Mouse (Mus musculus) left cerebral cortex, adult 2 months (tissue): Measurements from ENCODE around the gene Zfp91. TPM values are rescaled to one million over a fixed set of nuclear protein-coding genes. Genes with fewer than 3 reads are reported as not detected.
A peak's percentile ranks its signal among the peaks of the same experiment; 100 is the strongest.

Experiments
- DNase-seq, 2 experiments: peaks; one replicate each; pipeline ENCODE4 v3.0.0; 2021 to 2022; ENCODE audit warnings: low spot score in 2 of 2, mixed read lengths in 1 of 2; ENCODE audit errors: extremely low spot score in 1 of 2
- H3K27ac ChIP-seq: fragments of 200-600 bp; 2 replicates; pipeline ENCODE4 v1.8.1; 2022
- H3K4me3 ChIP-seq: fragments of 200-600 bp; 2 replicates; pipeline ENCODE4 v1.8.1; 2022
- CTCF ChIP-seq: fragments of 200-600 bp; IDR thresholded peaks from 2 replicates; pipeline ENCODE4 v1.8.1; 2022; ENCODE audit warnings: antibody characterized with exemption, mild to moderate bottlenecking, moderate library complexity
- intact Hi-C: fragments of 180-260 bp; cut with DNase I; formaldehyde crosslinking; loops from one replicate; pipeline ENCODE4 v1.15.1; 2025
- long read RNA-seq, 2 experiments: library from polyadenylated mRNA; stranded (forward); transcript quantifications; one replicate each; pipeline ENCODE4 v2.0.0; 2021; ENCODE audit warnings: borderline mapping rate in 2 of 2
- total RNA-seq, 2 experiments: library from RNA; stranded (reverse); gene quantifications; 2 replicates each; pipeline ENCODE4 v1.2.3; 2021

Gene Zfp91
- 10 to 100 TPM; 89.2 to 97.0 TPM for total RNA-seq
- long read RNA-seq, experiment 1, full-length matches to known transcripts: 10 of 18 reads
- long read RNA-seq, experiment 1, partial matches to known transcripts: 0 of 18 reads
- long read RNA-seq, experiment 1, other reads (novel, unspliced or antisense): 8 of 18 reads
- long read RNA-seq, experiment 2, full-length matches to known transcripts: 10 of 14 reads
- long read RNA-seq, experiment 2, partial matches to known transcripts: 0 of 14 reads
- long read RNA-seq, experiment 2, other reads (novel, unspliced or antisense): 4 of 14 reads

DNA sequence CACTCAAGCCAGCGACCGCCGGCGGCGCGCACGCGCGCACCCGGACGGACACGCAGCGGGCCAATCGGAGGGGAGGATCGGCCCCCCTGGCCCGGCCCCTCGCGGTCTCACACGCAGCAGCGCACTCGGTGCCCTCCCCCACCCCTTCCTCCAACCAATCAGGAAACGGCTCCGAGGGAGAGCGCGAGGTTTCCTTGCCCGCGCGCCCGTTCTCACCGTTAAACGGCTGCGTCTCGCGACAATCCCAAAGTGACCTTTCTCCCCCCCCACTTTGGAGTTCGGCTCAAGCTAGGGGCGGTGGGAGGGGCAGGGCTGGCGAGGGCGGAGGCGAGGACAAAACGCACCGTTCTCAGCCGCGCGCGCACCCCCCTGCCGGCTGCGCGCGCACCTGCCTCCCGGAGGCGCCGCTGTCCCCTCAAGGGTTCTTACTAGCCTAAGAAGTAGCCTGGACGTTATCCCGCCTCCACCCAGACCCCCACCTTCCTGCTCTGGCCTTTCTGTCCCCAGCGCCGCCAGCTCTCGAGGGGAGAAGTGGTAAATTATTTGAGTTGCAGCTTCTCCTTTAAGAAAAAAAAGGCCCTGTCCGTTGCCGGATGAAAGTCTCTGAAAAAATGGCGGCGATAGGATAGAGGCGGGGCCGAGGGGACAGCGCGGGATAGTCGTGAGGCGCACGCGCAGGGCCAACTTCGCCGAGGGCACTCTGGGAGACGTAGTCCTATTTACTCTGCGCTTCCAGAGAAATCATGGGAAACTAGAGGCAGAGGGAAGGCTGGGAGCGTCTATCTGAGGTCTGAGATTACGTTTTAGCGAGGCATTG is at the start of gene Zfp91, which contains the start of gene Lpxn:
TSS of gene Zfp91 (minus strand) at position 616 of the 817 bp plus-strand sequence.
TSS of gene Lpxn (plus strand) at position 683 of the 817 bp plus-strand sequence.
- TF ChIP-seq CTCF: peak; percentile 26
- intact Hi-C loops: loop anchor here (2.0 to 10.0 kb wide), 7 partner anchors 73 to 881 kb away; partner anchors contain the start of genes Dtx4 and Patl1
- DNase-seq: peak; percentile 94 to 98
- peak within 1 kb of the TSS; percentile 90 for H3K4me3 ChIP-seq
- peak within 1 kb of the TSS; percentile 99 for H3K27ac ChIP-seq

DNA sequence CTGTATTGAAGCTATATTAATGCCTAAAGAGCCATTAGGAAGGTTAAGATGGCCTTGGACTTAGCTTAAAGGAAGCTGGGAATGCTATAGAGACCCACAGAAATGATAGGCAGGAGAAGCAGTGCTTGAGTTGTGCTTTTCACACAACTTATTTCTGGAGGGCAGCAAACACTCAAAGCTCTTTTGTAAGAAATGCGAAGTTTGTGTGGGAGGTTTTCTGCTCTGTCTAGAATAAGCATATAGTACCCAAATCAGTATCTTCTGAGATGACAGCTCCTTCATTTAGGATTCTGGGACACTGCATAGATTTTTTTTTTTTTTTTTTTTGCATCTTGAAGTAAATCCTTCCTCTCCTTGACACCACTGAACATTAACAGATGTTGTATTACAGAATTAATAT is 42.6 kb upstream of the Zfp91 start:
- DNase-seq: no peak
- no peak for TF ChIP-seq CTCF
- Histone ChIP-seq H3K27ac (no peak overlapping the region), H3K4me3 (no peak overlapping the region)
- intact Hi-C loops: no loop called here

DNA sequence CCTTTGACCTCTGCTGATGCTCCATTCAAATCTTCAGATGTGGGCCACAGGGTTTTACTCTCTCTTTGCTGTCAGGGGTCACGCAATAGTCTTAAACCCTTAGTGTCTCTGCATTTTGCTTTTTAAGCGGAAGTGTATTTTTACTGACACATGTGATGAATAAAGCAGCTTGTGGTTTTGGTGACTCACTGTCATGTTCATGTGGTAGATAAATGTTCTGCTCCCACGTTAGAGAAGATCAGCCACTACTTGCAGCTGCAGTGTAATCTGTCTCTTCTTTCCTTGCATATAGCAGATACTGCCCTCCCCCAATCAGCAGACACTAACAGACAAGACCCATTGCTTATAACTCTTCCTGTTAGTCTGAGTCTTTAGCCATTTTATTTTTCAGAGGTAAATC is 37.7 kb upstream of the Zfp91 start:
- intact Hi-C loops: no loop called here
- no peak for TF ChIP-seq CTCF
- no peak for DNase-seq
- Histone ChIP-seq H3K4me3 (no peak overlapping the region), H3K27ac (no peak overlapping the region)

DNA sequence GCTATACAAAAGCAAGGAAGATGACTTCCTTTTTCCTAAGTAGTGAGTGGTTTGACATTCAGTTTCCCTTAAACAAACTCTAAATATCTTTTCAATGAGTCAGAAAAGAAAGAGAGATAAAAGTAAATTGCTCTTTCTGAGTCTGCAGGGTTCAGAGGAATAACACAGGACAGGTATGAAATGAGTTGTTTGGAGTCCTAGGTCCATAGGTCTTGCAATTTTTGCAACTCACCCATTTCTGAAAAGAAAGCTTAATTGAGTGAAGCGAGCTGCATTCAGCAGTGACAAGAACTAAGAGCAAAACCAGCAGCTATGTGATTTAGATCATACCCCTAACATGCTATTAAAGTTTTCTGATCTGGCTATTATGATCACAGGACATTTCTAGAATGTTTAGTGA is 35.6 kb upstream of the Zfp91 start:
- DNase-seq: no peak
- intact Hi-C loops: no loop called here
- Histone ChIP-seq H3K4me3 (no peak overlapping the region), H3K27ac (no peak overlapping the region)
- TF ChIP-seq CTCF: no peak

DNA sequence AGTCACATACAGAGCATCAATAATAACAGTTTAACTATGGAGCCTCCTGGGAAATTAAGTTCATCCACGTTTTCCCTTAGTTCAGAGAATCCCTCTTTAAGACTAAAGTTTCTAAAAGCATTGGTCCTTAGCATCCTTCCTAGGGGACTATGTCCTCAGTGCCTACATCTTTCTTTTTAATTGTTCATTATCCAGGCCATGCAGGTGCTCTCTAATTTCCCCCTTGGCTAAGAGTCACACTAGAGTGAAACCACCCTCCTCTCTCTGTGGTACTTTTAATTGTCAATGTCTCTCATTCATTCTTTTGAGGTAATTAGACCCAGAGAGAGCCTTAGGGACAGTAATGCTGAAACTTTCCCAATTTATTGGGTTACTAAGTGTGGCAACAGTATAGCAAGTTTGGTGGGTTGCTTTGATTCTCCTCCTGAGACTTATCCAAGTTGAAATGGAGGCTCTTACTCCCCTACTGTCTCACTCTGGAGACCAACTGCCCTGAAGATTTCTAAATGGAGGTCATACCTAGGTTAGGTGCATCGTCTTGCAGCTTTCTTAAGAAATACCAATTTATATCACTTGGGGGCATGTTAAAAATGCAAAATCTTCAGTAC is 35.0 kb upstream of the Zfp91 start:
- intact Hi-C loops: no loop called here
- no peak for DNase-seq
- no peak for TF ChIP-seq CTCF
- Histone ChIP-seq H3K27ac (no peak overlapping the region), H3K4me3 (no peak overlapping the region)

DNA sequence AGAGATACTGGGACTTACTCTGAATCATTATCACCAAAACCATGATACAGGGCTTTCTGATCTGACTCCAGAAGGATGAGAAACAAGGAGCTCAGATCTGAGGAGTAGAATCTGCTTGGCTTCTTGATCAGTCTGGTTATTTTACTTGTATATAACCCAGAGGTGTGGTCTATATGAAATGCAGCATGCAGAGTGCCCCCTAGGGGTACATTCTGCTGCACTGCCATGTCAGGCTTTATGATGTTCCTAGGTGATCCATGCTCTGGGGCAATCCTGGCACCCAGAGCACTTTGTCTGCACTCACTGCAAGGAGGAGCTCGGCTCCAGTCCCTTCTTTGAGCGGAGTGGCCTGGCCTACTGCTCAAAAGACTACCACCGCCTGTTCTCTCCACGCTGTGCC is 28.6 kb upstream of the Zfp91 start:
- no peak overlapping the region for H3K4me3 ChIP-seq
- peak; percentile 24 for TF ChIP-seq CTCF
- intact Hi-C loops: loop anchor here (5.0 to 10.0 kb wide), 2 partner anchors 227 to 690 kb away; partner anchors contain the start of gene Gm4952
- no peak for DNase-seq
- no peak overlapping the region for H3K27ac ChIP-seq

DNA sequence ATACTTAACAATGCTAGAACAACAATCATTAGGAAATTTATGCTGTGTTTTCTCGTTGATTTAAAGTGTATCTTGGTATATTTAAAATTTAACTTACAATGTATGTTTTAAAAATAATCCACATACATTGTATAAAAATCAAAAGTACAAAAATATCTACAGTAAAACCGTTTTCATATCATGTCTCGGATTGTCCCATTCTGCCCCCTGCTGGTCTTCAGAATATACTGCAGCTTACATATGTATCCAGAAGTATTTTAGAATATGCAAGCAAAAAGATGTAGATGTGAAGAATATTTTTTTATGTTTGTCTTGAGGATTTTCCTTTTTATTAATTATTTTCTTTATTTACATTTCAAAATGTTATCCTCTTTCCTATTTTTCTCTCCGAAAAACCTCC is 24.5 kb upstream of the Zfp91 start:
- no peak for DNase-seq
- intact Hi-C loops: loop anchor here (5.0 to 10.0 kb wide), 2 partner anchors 223 to 686 kb away; partner anchors contain the start of gene Gm4952
- Histone ChIP-seq H3K4me3 (no peak overlapping the region), H3K27ac (no peak overlapping the region)
- TF ChIP-seq CTCF: peak; percentile 86

DNA sequence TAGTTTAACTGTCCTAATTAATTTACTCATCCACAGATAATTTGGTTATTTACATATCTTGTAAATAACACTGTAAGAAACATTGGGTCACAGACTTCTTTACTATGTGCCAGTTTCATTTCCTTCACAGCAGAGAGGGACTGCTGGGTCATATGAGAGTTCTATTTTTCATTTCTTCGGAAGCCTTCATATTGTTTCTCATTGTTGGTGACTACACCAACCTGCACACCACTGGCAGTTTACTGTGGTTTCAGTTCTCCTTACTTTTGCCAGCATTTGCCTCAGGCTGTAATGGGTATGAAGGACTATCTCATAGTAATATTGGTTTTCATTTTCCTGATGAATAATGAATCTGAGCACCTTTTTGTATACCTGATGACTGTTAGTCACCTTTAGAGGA is 22.6 kb upstream of the Zfp91 start:
- intact Hi-C loops: loop anchor here (5.0 kb wide), 1 partner anchor 301 kb away; no protein-coding TSS in a partner anchor
- Histone ChIP-seq H3K27ac (no peak overlapping the region), H3K4me3 (no peak overlapping the region)
- TF ChIP-seq CTCF: no peak
- no peak for DNase-seq

DNA sequence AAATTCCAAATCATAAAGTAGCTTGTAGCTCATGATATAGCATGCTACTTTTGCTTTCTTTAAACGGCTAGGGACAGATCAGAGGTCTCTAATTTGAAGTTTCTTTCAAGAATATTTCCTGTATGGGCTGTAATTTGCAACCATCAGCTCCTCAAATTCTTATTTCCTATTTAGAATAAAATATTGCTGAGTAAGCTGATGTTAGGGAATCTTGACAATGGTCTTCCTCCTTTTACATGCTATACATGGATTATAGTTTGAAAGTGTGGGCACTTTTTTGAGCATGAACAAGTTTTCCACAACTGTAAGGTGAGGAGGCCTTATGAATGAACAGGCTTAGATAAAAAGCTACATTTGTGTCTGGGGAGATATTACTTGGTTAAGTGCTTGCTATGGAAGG is 18.0 kb upstream of the Zfp91 start:
- Histone ChIP-seq H3K27ac (no peak overlapping the region), H3K4me3 (no peak overlapping the region)
- intact Hi-C loops: no loop called here
- TF ChIP-seq CTCF: no peak
- DNase-seq: no peak

DNA sequence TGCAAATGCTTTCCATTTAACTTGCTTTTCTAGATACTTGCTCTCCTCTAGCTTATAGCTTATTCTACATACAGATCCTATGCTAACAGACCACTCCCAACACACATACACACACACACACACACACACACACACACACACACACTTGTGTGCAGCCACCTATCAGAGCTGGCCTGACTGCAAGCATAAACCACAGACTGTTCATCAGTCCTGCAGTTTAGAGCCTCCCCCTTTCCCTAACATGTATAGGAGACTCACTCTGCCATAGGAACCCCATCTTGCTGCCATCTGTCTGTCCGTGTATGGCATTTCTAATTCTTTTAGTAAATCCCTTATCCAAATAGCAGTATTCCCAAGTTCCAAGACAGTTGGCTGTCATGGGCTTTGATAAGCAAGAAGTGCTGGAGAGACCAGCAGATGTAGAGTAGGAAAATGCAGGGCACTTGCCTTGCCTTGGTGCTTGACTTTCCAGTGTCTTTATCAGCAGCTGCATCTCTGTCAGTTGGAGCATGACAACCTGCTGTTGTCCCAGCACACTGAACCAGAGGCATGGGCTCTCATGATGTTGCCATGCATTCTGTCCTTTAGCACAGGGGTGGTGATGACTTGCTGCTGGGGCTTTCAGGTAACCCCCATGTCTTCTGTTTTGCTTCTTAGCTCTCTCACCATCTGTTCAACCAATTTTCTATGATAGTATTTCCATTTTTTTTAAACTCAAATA is 16.9 kb upstream of the Zfp91 start:
- TF ChIP-seq CTCF: no peak
- Histone ChIP-seq H3K4me3 (no peak overlapping the region), H3K27ac (no peak overlapping the region)
- DNase-seq: no peak
- intact Hi-C loops: no loop called here

DNA sequence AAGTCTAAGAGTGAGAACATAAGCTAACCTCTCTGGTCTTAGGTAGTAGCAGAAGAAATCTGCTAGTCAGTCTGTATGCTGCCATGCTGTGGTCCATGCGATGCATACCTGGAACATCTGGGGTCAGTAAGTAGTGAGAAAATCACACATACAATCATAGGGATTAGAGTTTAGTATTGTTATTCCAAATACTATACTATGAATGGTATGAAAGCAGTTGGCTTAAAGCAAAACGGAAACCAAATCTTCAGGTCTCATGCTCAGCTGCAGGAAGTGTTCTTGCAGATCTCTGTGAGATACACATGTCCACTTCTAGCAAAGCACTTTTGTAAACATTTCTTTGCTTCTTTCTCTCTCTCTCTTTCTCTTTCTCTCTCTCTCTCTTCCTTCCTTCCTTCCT is 10.3 kb upstream of the Zfp91 start:
- H3K4me3 ChIP-seq: no peak overlapping the region
- DNase-seq: no peak
- intact Hi-C loops: no loop called here
- no peak for TF ChIP-seq CTCF
- no peak overlapping the region for H3K27ac ChIP-seq
